Mouse (Mus musculus): ENCODE measurements at regions not wholly inside any gene's neighbourhood (a gene's known extent, or its start where the extent isn't known, plus 50 kb on each side); places are given as distances from the start of the nearest gene placed in this dataset.

- H3K4me2 ChIP-seq (ENCODE audit: low read depth): no peak overlapping the region
- no peak overlapping the region for H3K9ac ChIP-seq (replicated peaks)
- H3K36me3 ChIP-seq (replicated peaks; ENCODE audit: control insufficient read depth, insufficient read depth, low read depth): no peaks in the 10 kb centered on the region
- no peaks in the 10 kb centered on the region for H3K27me3 ChIP-seq (ENCODE audit: control insufficient read depth, insufficient read depth, low read length)
- 43% methylated on average over 1 of the region's 1 CpGs for WGBS (ENCODE audit: insufficient replicate concordance)
- no peak for ATAC-seq (ENCODE audit: insufficient read depth)
- DNase-seq (ENCODE audit: low read depth in 3 of 3, low spot score in 3 of 3): no peak
- H3K9me3 ChIP-seq (ENCODE audit: control insufficient read depth, low read length): no peaks in the 10 kb centered on the region
- H3K4me1 ChIP-seq (replicated peaks; ENCODE audit: control insufficient read depth in 2 of 2, insufficient read depth in 2 of 2, low read length in 1 of 2): no peaks in the 10 kb centered on the region
- H3K4me3 ChIP-seq (ENCODE audit: insufficient read depth in 1 of 2, low read depth in 2 of 2, low read length in 2 of 2): no peak overlapping the region
- H3K27ac ChIP-seq: no peak overlapping the region
- no peak for TF ChIP-seq EP300 (IDR thresholded peaks at IDR 0.05; ENCODE audit: low read depth)
- no peak for TF ChIP-seq CTCF (IDR thresholded peaks at IDR 0.05; ENCODE audit: low read depth)
These were observed 95.0 kb downstream of the Kcna5 start for GRCm38 (mm10) chr6:126440254-126440653.

GRCm38 (mm10) chr6:126437976-126438736, 97.1 kb downstream of the Kcna5 start:
- DNase-seq (ENCODE audit: low read depth in 3 of 3, low spot score in 3 of 3) (no peak), ATAC-seq (ENCODE audit: insufficient read depth) (no peak)
- Histone ChIP-seq H3K4me3 (ENCODE audit: insufficient read depth in 1 of 2, low read depth in 2 of 2, low read length in 2 of 2) (no peak overlapping the region), H3K36me3 (replicated peaks; ENCODE audit: control insufficient read depth, insufficient read depth, low read depth) (no peaks in the 10 kb centered on the region), H3K4me1 (replicated peaks; ENCODE audit: control insufficient read depth in 2 of 2, insufficient read depth in 2 of 2, low read length in 1 of 2) (no peaks in the 10 kb centered on the region), H3K27me3 (ENCODE audit: control insufficient read depth, insufficient read depth, low read length) (no peaks in the 10 kb centered on the region), H3K9me3 (ENCODE audit: control insufficient read depth, low read length) (no peaks in the 10 kb centered on the region), H3K9ac (replicated peaks) (no peak overlapping the region), H3K27ac (no peak overlapping the region), H3K4me2 (ENCODE audit: low read depth) (no peak overlapping the region)
- TF ChIP-seq EP300 (IDR thresholded peaks at IDR 0.05; ENCODE audit: low read depth): no peak
- TF ChIP-seq CTCF (IDR thresholded peaks at IDR 0.05; ENCODE audit: low read depth): no peak
- 21% methylated on average over 1 of the region's 1 CpGs for WGBS (ENCODE audit: insufficient replicate concordance)

DNA sequence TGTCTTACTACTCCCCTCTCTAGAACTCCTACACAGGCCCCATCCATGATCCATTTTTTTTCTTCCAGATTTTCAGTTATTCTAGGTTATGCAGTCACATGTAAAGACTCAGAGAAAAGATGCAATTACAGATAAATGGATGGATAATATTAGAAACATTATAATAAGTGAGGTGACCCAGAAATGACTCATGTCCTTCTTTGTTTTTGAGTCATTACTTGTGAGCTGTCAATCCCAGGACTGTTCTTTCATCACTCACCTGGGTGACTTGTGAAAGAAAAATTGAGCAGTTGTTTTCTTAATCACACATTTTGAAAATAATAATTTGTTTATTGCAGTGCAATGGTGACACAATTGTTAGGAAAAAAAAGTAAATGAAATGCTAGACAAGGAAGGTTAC, 108.0 kb downstream of the Kcna5 start:
- H3K9me3 ChIP-seq (ENCODE audit: control insufficient read depth, low read length): no peaks in the 10 kb centered on the region
- no peak overlapping the region for H3K4me3 ChIP-seq (ENCODE audit: insufficient read depth in 1 of 2, low read depth in 2 of 2, low read length in 2 of 2)
- ATAC-seq (ENCODE audit: insufficient read depth): no peak
- no peak overlapping the region for H3K4me2 ChIP-seq (ENCODE audit: low read depth)
- H3K4me1 ChIP-seq (replicated peaks; ENCODE audit: control insufficient read depth in 2 of 2, insufficient read depth in 2 of 2, low read length in 1 of 2): no peaks in the 10 kb centered on the region
- no peak for TF ChIP-seq CTCF (IDR thresholded peaks at IDR 0.05; ENCODE audit: low read depth)
- no peak for TF ChIP-seq EP300 (IDR thresholded peaks at IDR 0.05; ENCODE audit: low read depth)
- no peaks in the 10 kb centered on the region for H3K27me3 ChIP-seq (ENCODE audit: control insufficient read depth, insufficient read depth, low read length)
- H3K27ac ChIP-seq: no peak overlapping the region
- no peak for DNase-seq (ENCODE audit: low read depth in 3 of 3, low spot score in 3 of 3)
- no peaks in the 10 kb centered on the region for H3K36me3 ChIP-seq (replicated peaks; ENCODE audit: control insufficient read depth, insufficient read depth, low read depth)
- no peak overlapping the region for H3K9ac ChIP-seq (replicated peaks)

DNA sequence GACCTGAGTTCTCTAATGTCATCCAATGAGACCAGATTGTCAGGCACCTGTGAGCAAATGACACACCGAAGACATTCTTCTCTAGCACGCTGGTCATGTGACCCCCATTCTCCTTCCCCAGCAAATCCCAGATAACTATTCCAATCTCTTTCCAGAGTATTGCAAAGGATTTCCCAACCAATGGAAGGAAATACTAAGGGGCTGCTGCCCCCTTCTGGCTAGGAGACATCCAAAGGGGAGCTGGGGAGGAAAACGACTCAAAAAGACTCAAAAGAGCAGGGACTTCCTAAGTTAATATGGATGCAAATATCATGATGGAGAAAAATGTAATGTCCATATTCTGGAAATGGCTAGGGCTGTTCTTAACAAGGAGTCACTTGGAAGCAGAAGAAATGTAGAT, 129.5 kb downstream of the Kcna5 start:
- DNase-seq (ENCODE audit: low read depth in 3 of 3, low spot score in 3 of 3) (no peak), ATAC-seq (ENCODE audit: insufficient read depth) (no peak)
- Histone ChIP-seq H3K4me1 (replicated peaks; ENCODE audit: control insufficient read depth in 2 of 2, insufficient read depth in 2 of 2, low read length in 1 of 2) (no peaks in the 10 kb centered on the region), H3K9ac (replicated peaks) (no peak overlapping the region), H3K27ac (no peak overlapping the region), H3K36me3 (replicated peaks; ENCODE audit: control insufficient read depth, insufficient read depth, low read depth) (no peaks in the 10 kb centered on the region), H3K27me3 (ENCODE audit: control insufficient read depth, insufficient read depth, low read length) (no peaks in the 10 kb centered on the region), H3K9me3 (ENCODE audit: control insufficient read depth, low read length) (no peaks in the 10 kb centered on the region), H3K4me2 (ENCODE audit: low read depth) (no peak overlapping the region), H3K4me3 (ENCODE audit: insufficient read depth in 1 of 2, low read depth in 2 of 2, low read length in 2 of 2) (no peak overlapping the region)
- 34% methylated on average over 3 of the region's 3 CpGs for WGBS (ENCODE audit: insufficient replicate concordance)
- TF ChIP-seq CTCF (IDR thresholded peaks at IDR 0.05; ENCODE audit: low read depth): no peak
- no peak for TF ChIP-seq EP300 (IDR thresholded peaks at IDR 0.05; ENCODE audit: low read depth)

DNA sequence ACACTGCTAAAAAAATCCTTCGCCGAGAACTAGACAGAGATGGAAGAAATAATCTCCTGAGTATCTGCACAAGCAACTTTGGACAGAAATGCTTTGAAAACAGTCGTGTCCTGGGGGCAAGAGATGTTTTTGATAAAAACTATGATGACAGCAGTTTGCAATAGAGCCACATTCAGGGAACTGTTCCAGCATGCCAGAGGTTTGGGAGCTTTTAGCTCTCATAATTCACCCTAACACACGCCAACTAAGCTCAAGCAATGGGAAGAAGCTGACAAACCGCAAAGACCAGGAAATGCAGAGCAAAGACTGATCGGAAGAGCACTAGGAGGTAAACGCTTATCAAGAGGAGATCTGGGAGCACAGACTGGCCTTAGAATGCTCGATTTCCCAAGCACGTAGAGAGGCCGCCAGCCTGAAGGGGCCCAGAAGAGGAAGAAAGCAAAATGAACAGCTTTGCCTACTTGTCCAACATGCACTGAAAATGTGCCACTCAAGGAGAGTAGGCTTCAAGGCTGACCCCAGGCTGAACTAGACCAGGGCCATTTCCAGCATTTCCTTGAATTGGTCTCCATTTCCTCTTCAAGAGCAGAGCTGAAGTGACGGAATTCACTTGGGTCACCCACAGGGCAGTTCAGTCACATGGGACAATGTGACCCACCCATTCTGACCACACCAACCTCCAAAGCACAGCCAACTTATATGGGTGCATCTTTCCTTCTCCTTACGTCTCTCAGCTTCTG, 130.7 kb downstream of the Kcna5 start:
- Histone ChIP-seq H3K36me3 (replicated peaks; ENCODE audit: control insufficient read depth, insufficient read depth, low read depth) (no peaks in the 10 kb centered on the region), H3K27me3 (ENCODE audit: control insufficient read depth, insufficient read depth, low read length) (no peaks in the 10 kb centered on the region), H3K27ac (no peak overlapping the region), H3K9ac (replicated peaks) (no peak overlapping the region), H3K4me2 (ENCODE audit: low read depth) (no peak overlapping the region), H3K4me1 (replicated peaks; ENCODE audit: control insufficient read depth in 2 of 2, insufficient read depth in 2 of 2, low read length in 1 of 2) (no peaks in the 10 kb centered on the region), H3K4me3 (ENCODE audit: insufficient read depth in 1 of 2, low read depth in 2 of 2, low read length in 2 of 2) (no peak overlapping the region), H3K9me3 (ENCODE audit: control insufficient read depth, low read length) (no peaks in the 10 kb centered on the region)
- DNase-seq (ENCODE audit: low read depth in 3 of 3, low spot score in 3 of 3) (no peak), ATAC-seq (ENCODE audit: insufficient read depth) (no peak)
- no peak for TF ChIP-seq EP300 (IDR thresholded peaks at IDR 0.05; ENCODE audit: low read depth)
- WGBS (ENCODE audit: insufficient replicate concordance): 21% methylated on average over 12 of the region's 12 CpGs

Measured in liver, embryonic 14.5 days (tissue).